ENCODE assay signal across 22 mouse cellular contexts in the genomic region with DNA sequence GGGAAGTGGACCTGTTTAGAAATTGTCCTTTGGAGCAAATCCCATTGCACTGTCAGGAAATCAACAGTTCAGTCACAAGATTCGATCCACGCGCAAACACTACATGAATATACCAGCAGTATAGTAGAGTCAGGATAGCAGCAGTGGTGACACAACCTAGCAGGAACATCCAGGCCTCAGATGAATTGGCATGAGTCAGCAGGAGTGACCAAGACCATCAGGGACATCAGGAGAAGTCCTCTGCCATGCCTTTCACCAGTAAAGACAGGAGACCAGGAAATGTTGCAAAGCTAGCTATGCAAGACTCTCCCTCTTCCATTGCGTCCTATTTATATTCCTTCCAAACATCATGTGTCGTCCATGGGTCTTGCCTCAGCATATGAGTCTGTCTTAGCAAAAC. TPM values are rescaled to one million over a fixed set of nuclear protein-coding genes. Genes with fewer than 3 reads are reported as not detected.
DNase-seq lines count a peak whose midpoint lies in the region; ATAC-seq lines count a peak whose summit lies in the region.
"Had no signal": no experiment of that assay in that cellular context is flagged by ENCODE, and none has a peak within 500 bp of the region (broad histone marks: within the 10 kb centered on the region; RNA-seq: fewer than 3 reads in every experiment).

No protein-coding gene starts in this region.

- peak; percentile 68 for DNase-seq in heart, adult 11 months
- no peak for DNase-seq in kidney, postnatal 25 days
- DNase-seq in urinary bladder, adult 2 months (ENCODE audit: low spot score) = no peak
- DNase-seq: adrenal gland, adult 8-10 months; adrenal gland, postnatal 14 days; adrenal gland, postnatal 36 days; B cell, adult 2 months; cerebellum, adult 11-12 months; cerebellum, adult 2 months; cerebellum, adult 9-10 months; cerebellum, postnatal 10 days; cerebellum, postnatal 25 days had no signal

- ATAC-seq in heart, embryonic 11.5 days (replicated peaks; ENCODE audit: insufficient number of reproducible peaks, low FRiP score, low TSS enrichment) = no peak
- ATAC-seq: activated CD4-positive, CD25-positive, alpha-beta regulatory T cell, adult 4 months; forebrain, embryonic 13.5 days; forebrain, embryonic 15.5 days; Patski had no signal

- H3K27ac ChIP-seq in heart, embryonic 11.5 days (ENCODE audit: low read depth, low read length) = no peak overlapping the region
- H3K27ac ChIP-seq: embryonic facial prominence, embryonic 10.5 days; embryonic facial prominence, embryonic 12.5 days; forebrain, embryonic 13.5 days; forebrain, embryonic 15.5 days had no signal

- no peak overlapping the region for H3K4me3 ChIP-seq in heart, embryonic 11.5 days (ENCODE audit: low read depth, low read length)
- peak overlapping the region; percentile 42 for H3K4me3 ChIP-seq in megakaryocyte, embryonic 14.5 days (replicated peaks)
- H3K4me3 ChIP-seq: embryonic facial prominence, embryonic 10.5 days; embryonic facial prominence, embryonic 12.5 days; forebrain, embryonic 13.5 days; forebrain, embryonic 15.5 days had no signal

- H3K36me3 ChIP-seq in heart, embryonic 11.5 days (ENCODE audit: control insufficient read depth, insufficient read depth, low read length) = no peaks in the 10 kb centered on the region
- no peaks in the 10 kb centered on the region for H3K36me3 ChIP-seq in megakaryocyte, embryonic 14.5 days (replicated peaks; ENCODE audit: low read length)
- H3K36me3 ChIP-seq: embryonic facial prominence, embryonic 10.5 days; embryonic facial prominence, embryonic 12.5 days; forebrain, embryonic 15.5 days; G1E had no signal

- no peaks in the 10 kb centered on the region for H3K4me1 ChIP-seq in heart, embryonic 11.5 days (ENCODE audit: control insufficient read depth, insufficient read depth, low read length)
- peaks cover 19% of the 10 kb centered on the region for H3K4me1 ChIP-seq in megakaryocyte, embryonic 14.5 days
- H3K4me1 ChIP-seq: embryonic facial prominence, embryonic 12.5 days; forebrain, embryonic 13.5 days; forebrain, embryonic 15.5 days had no signal

- no peak overlapping the region for H3K4me2 ChIP-seq in heart, embryonic 11.5 days
- H3K4me2 ChIP-seq: embryonic facial prominence, embryonic 12.5 days; forebrain, embryonic 13.5 days; forebrain, embryonic 15.5 days had no signal

- no peaks in the 10 kb centered on the region for H3K9me3 ChIP-seq in heart, embryonic 11.5 days (replicated peaks; ENCODE audit: control insufficient read depth, low read length)
- no peaks in the 10 kb centered on the region for H3K9me3 ChIP-seq in megakaryocyte, embryonic 14.5 days
- H3K9me3 ChIP-seq: embryonic facial prominence, embryonic 10.5 days; embryonic facial prominence, embryonic 12.5 days; forebrain, embryonic 13.5 days; forebrain, embryonic 15.5 days; G1E had no signal

- H3K27me3 ChIP-seq in heart, embryonic 11.5 days (ENCODE audit: control insufficient read depth, insufficient read depth, low read length) = peaks cover 40% of the 10 kb centered on the region
- H3K27me3 ChIP-seq in megakaryocyte, embryonic 14.5 days (replicated peaks) = no peaks in the 10 kb centered on the region
- H3K27me3 ChIP-seq: CH12.LX; embryonic facial prominence, embryonic 12.5 days; forebrain, embryonic 13.5 days; forebrain, embryonic 15.5 days had no signal

- H3K9ac ChIP-seq in heart, embryonic 11.5 days (ENCODE audit: low read depth, low read length) = no peak overlapping the region
- H3K9ac ChIP-seq: embryonic facial prominence, embryonic 12.5 days; forebrain, embryonic 13.5 days; forebrain, embryonic 15.5 days had no signal

- WGBS in heart, embryonic 11.5 days (ENCODE audit: insufficient replicate concordance) = 85% methylated on average over 5 of the region's 5 CpGs

RNA-seq across cellular contexts. Expression of a gene that starts 16.6 kb away (rescaled TPM):
- polyA plus RNA-seq in heart, embryonic 11.5 days (2014; fragmentation: Nextera tagmentation; extraction: Ambion mirVana) = 33.3 and 39.1 TPM in 2 replicates
- 34.7 and 62.7 TPM in 2 replicates for polyA plus RNA-seq in megakaryocyte, embryonic 14.5 days (2012; ENCODE audit: insufficient read depth, low replicate concordance)
- polyA plus RNA-seq in urinary bladder, adult 2 months (2012; rRNA removed) = 109 and 121 TPM in 2 replicates
- polyA plus RNA-seq: activated CD4-positive, CD25-positive, alpha-beta regulatory T cell, adult 4 months; G1E had no signal
